Mouse (Mus musculus): Measurements from ENCODE around the gene Manbal. TPM values are rescaled to one million over a fixed set of nuclear protein-coding genes. Genes with fewer than 3 reads are reported as not detected.
A peak's percentile ranks its signal among the peaks of the same experiment; 100 is the strongest.

Gene Manbal
- total RNA-seq, 1 experiment = 39.4 TPM

GRCm38 (mm10) chr2:157367991-157368390, 597 bp downstream of the Manbal start:
- in situ Hi-C loops (cut with MboI; ENCODE audit: low sequenced_read_pairs in 2 of 2, unreplicated experiment in 2 of 2) = no loop called here
- Histone ChIP-seq H3K9me3 (ENCODE audit: control insufficient read depth, insufficient read depth, low read depth, low read length) (no peaks in the 10 kb centered on the region), H3K27ac (ENCODE audit: insufficient read depth, low read depth, low read length, poor library complexity, severe bottlenecking) (peak overlapping the region; percentile 37; the same call in 1 of the 2 replicates), H3K9ac (ENCODE audit: insufficient read depth, low read depth, low read length, poor library complexity, severe bottlenecking) (peak overlapping the region; percentile 94), H3K4me3 (ENCODE audit: insufficient read depth in 1 of 2, low read depth in 1 of 2, low read length in 2 of 2, poor library complexity in 1 of 2, severe bottlenecking in 1 of 2) (peak overlapping the region; percentile 91 to 96), H3K4me1 (ENCODE audit: control insufficient read depth in 2 of 2, insufficient read depth in 2 of 2, low read length in 2 of 2, poor library complexity in 1 of 2) (peaks cover 0 to 3% of the 10 kb centered on the region in 2 experiments; a peak in 1 of 4 replicates), H3K36me3 (ENCODE audit: control insufficient read depth, insufficient read depth, low read length, poor library complexity, severe bottlenecking) (peaks cover 2% of the 10 kb centered on the region; the same call in 1 of the 2 replicates)
- TF ChIP-seq HCFC1 (IDR thresholded peaks at IDR 0.05; ENCODE audit: borderline replicate concordance, insufficient read depth, low read length) = no peak
- no peak for TF ChIP-seq MAFK (IDR thresholded peaks at IDR 0.05; ENCODE audit: insufficient read depth, low read depth, low read length)
- no peak for TF ChIP-seq CHD2 (IDR thresholded peaks at IDR 0.05; ENCODE audit: low read depth, low read length)
- no peak for TF ChIP-seq ZC3H11A (IDR thresholded peaks at IDR 0.05; ENCODE audit: borderline replicate concordance, low read depth, low read length)
- no peak for TF ChIP-seq ZNF384 (IDR thresholded peaks at IDR 0.05; ENCODE audit: low read depth, low read length)
- DNase-seq (ENCODE audit: low read depth, low spot score) = no peak

GRCm38 (mm10) chr2:157371696-157372095, 4.3 kb downstream of the Manbal start:
- no peak for DNase-seq (ENCODE audit: low read depth, low spot score)
- no peak overlapping the region for H3K4me3 ChIP-seq (ENCODE audit: insufficient read depth in 1 of 2, low read depth in 1 of 2, low read length in 2 of 2, poor library complexity in 1 of 2, severe bottlenecking in 1 of 2)
- no peak overlapping the region for H3K9ac ChIP-seq (ENCODE audit: insufficient read depth, low read depth, low read length, poor library complexity, severe bottlenecking)
- peaks cover 1 to 5% of the 10 kb centered on the region in 2 experiments; a peak in 2 of 4 replicates for H3K4me1 ChIP-seq (ENCODE audit: control insufficient read depth in 2 of 2, insufficient read depth in 2 of 2, low read length in 2 of 2, poor library complexity in 1 of 2)
- H3K9me3 ChIP-seq (ENCODE audit: control insufficient read depth, insufficient read depth, low read depth, low read length) = no peaks in the 10 kb centered on the region
- TF ChIP-seq MAFK (IDR thresholded peaks at IDR 0.05; ENCODE audit: insufficient read depth, low read depth, low read length) = no peak
- TF ChIP-seq ZC3H11A (IDR thresholded peaks at IDR 0.05; ENCODE audit: borderline replicate concordance, low read depth, low read length) = no peak
- no peak for TF ChIP-seq CHD2 (IDR thresholded peaks at IDR 0.05; ENCODE audit: low read depth, low read length)
- no peak for TF ChIP-seq ZNF384 (IDR thresholded peaks at IDR 0.05; ENCODE audit: low read depth, low read length)
- TF ChIP-seq HCFC1 (IDR thresholded peaks at IDR 0.05; ENCODE audit: borderline replicate concordance, insufficient read depth, low read length) = no peak
- no peak overlapping the region for H3K27ac ChIP-seq (ENCODE audit: insufficient read depth, low read depth, low read length, poor library complexity, severe bottlenecking)
- H3K36me3 ChIP-seq (ENCODE audit: control insufficient read depth, insufficient read depth, low read length, poor library complexity, severe bottlenecking) = peaks cover 7% of the 10 kb centered on the region; the same call in 1 of the 2 replicates
- in situ Hi-C loops (cut with MboI; ENCODE audit: low sequenced_read_pairs in 2 of 2, unreplicated experiment in 2 of 2) = no loop called here

GRCm38 (mm10) chr2:157373681-157374080, 6.3 kb downstream of the Manbal start:
- H3K9ac ChIP-seq (ENCODE audit: insufficient read depth, low read depth, low read length, poor library complexity, severe bottlenecking) = no peak overlapping the region
- H3K4me1 ChIP-seq (ENCODE audit: control insufficient read depth in 2 of 2, insufficient read depth in 2 of 2, low read length in 2 of 2, poor library complexity in 1 of 2) = peaks cover 7 to 12% of the 10 kb centered on the region in 2 experiments
- H3K9me3 ChIP-seq (ENCODE audit: control insufficient read depth, insufficient read depth, low read depth, low read length) = no peaks in the 10 kb centered on the region
- in situ Hi-C loops (cut with MboI; ENCODE audit: low sequenced_read_pairs in 2 of 2, unreplicated experiment in 2 of 2) = no loop called here
- H3K27ac ChIP-seq (ENCODE audit: insufficient read depth, low read depth, low read length, poor library complexity, severe bottlenecking) = peak overlapping the region; percentile 38; the same call in 1 of the 2 replicates
- H3K4me3 ChIP-seq (ENCODE audit: insufficient read depth in 1 of 2, low read depth in 1 of 2, low read length in 2 of 2, poor library complexity in 1 of 2, severe bottlenecking in 1 of 2) = no peak overlapping the region
- no peak for TF ChIP-seq ZC3H11A (IDR thresholded peaks at IDR 0.05; ENCODE audit: borderline replicate concordance, low read depth, low read length)
- TF ChIP-seq MAFK (IDR thresholded peaks at IDR 0.05; ENCODE audit: insufficient read depth, low read depth, low read length) = no peak
- no peak for TF ChIP-seq CHD2 (IDR thresholded peaks at IDR 0.05; ENCODE audit: low read depth, low read length)
- TF ChIP-seq HCFC1 (IDR thresholded peaks at IDR 0.05; ENCODE audit: borderline replicate concordance, insufficient read depth, low read length) = no peak
- no peak for TF ChIP-seq ZNF384 (IDR thresholded peaks at IDR 0.05; ENCODE audit: low read depth, low read length)
- H3K36me3 ChIP-seq (ENCODE audit: control insufficient read depth, insufficient read depth, low read length, poor library complexity, severe bottlenecking) = peaks cover 7% of the 10 kb centered on the region; the same call in 1 of the 2 replicates
- no peak for DNase-seq (ENCODE audit: low read depth, low spot score)

- TF ChIP-seq CHD2 (IDR thresholded peaks at IDR 0.05; ENCODE audit: low read depth, low read length) (no peak), MAFK (IDR thresholded peaks at IDR 0.05; ENCODE audit: insufficient read depth, low read depth, low read length) (no peak), HCFC1 (IDR thresholded peaks at IDR 0.05; ENCODE audit: borderline replicate concordance, insufficient read depth, low read length) (no peak), ZC3H11A (IDR thresholded peaks at IDR 0.05; ENCODE audit: borderline replicate concordance, low read depth, low read length) (no peak), ZNF384 (IDR thresholded peaks at IDR 0.05; ENCODE audit: low read depth, low read length) (no peak)
- Histone ChIP-seq H3K4me1 (ENCODE audit: control insufficient read depth in 2 of 2, insufficient read depth in 2 of 2, low read length in 2 of 2, poor library complexity in 1 of 2) (peaks cover 7 to 9% of the 10 kb centered on the region in 2 experiments), H3K27ac (ENCODE audit: insufficient read depth, low read depth, low read length, poor library complexity, severe bottlenecking) (peak overlapping the region; percentile 41; the same call in 1 of the 2 replicates), H3K36me3 (ENCODE audit: control insufficient read depth, insufficient read depth, low read length, poor library complexity, severe bottlenecking) (peaks cover 7% of the 10 kb centered on the region; the same call in 1 of the 2 replicates), H3K4me3 (ENCODE audit: insufficient read depth in 1 of 2, low read depth in 1 of 2, low read length in 2 of 2, poor library complexity in 1 of 2, severe bottlenecking in 1 of 2) (no peak overlapping the region), H3K9ac (ENCODE audit: insufficient read depth, low read depth, low read length, poor library complexity, severe bottlenecking) (no peak overlapping the region), H3K9me3 (ENCODE audit: control insufficient read depth, insufficient read depth, low read depth, low read length) (no peaks in the 10 kb centered on the region)
- no peak for DNase-seq (ENCODE audit: low read depth, low spot score)
- in situ Hi-C loops (cut with MboI; ENCODE audit: low sequenced_read_pairs in 2 of 2, unreplicated experiment in 2 of 2) = no loop called here
Observed at GRCm38 (mm10) chr2:157375051-157375450, 7.7 kb downstream of the Manbal start.

All from ES-E14 (cell line).